Mouse (Mus musculus): ENCODE data around the gene Ddx54. TPM values are rescaled to one million over a fixed set of nuclear protein-coding genes. Genes with fewer than 3 reads are reported as not detected.
A peak's percentile ranks its signal among the peaks of the same experiment; 100 is the strongest.

Gene Ddx54
- 28.2 and 31.2 TPM in 2 replicates for polyA plus RNA-seq (2012; rRNA removed)

DNA sequence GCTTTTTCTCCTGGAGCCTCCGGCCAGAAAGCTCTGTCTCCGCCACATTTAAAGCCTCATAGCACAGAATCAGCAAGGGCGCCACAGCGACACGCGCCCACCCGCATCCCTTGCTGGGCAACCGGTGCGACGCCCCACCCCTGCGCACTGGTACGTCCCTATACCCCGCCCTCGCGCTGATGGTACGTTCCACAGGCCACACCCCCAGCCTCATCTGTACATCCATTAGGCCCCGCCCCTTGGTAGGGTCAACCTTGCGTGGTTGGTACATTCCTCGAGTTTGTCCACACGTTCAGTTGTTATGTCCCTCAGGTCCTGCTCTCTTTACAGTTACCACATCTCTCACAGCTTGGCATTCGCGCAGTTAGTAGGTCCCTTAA, at the start of gene Ddx54, which contains the start of gene Rita1:
TSS of gene Ddx54 (plus strand) at position 298 of the 380 bp plus-strand sequence.
TSS of gene Rita1 (minus strand) at position 148 of the 380 bp plus-strand sequence.
- DNase-seq (ENCODE audit: extremely low spot score in 1 of 2, low spot score in 1 of 2), result peak; percentile 95 to 99

DNA sequence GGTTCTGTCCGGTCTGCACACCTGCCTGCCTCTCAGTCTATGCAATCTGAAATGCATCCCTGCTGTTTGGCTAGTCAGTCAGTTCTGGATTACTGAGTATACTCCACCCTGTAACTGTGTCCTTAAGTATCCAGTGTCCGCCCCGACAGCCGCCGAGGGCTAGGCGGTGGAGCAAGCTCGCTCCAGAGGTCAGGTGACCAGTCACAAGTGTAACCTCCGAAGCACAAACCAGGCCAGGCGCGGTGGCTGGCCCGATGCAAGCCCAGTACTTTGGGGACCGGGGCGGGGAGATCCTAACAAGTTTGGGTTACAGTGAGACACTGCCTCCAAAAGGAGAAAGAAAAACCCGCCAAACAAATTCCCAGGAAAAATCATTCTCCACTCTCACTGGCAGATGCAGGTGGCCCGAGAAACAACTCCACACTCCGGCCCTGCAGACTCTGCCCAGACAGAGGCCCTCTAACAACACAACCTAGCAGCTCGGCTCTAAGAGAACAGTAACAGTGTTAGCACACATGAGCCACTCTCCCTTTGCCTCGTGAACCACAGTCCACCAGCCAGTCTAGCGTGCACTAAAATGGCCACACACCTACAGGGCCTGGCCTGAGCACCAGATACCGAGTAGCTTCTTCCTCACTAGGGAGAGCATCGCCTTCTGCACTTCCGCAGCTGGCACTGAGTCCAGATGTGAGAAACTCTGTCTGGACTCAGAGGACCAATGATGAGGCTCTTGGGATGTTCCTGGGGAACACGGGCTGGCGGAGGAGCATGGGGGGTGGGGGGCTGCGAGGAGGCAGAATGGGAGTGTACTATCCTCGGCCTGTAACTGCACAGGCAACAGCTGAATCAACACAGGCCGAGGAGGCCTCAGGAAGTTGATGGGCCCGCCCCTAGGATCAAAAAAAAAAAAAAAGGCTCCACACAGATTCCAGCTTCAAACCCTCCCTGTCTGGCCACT, 49.3 kb upstream of the Ddx54 start:
- DNase-seq (ENCODE audit: extremely low spot score in 1 of 2, low spot score in 1 of 2), result no peak

DNA sequence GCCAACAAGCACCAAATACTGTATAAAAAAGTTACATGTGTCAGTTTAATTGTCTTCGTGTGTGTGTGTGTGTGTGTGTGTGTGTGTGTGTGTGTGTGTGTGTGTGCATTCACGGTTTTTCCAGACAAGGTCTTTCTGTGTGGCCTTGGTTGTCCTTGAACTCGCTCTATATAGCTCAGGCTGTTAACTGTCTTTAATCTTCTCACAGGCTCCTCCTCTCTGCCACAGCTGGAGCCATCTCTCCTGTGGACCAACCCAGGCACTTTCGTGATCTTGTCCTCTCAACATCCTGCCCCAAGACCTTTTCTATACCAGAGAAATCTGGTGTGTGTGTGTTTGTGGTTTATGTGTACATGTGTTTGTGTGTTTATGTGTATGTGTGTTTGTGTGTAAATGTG, 48.6 kb upstream of the Ddx54 start:
- DNase-seq (ENCODE audit: extremely low spot score in 1 of 2, low spot score in 1 of 2), result no peak

DNA sequence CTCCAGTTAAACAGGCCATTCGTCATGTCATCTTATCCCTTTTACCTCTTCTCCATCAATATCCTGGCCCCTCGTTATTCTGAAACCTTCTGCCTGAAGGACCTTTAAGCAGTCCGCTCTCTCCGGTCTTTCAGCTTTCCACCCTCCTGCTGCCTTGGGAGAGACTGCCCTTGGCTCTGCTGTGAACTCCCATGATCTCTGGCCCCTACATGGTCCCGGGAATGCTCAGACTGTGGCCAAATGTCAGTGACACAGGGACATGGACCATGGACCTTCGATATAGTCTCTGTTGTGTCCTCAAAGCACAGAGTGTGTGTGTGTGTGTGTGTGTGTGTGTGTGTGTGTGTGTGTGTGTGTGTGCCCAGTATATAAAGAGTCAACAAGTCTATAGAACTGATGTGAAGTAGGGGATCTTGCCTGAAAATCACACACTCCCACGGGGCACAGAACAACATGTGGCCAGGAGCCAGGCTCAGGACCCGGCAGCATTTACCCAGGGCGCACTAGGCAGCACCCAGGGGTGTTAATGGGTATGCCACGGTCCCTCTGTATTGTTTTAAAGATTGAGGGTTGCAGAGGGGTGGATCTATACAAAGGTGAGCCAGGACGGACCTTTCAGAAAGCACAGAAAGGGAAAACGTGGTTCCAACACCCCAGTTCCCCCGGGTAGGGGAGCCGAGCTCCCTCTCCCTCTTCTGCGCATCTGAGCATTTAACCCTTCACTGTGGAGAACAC, 47.2 kb upstream of the Ddx54 start:
- DNase-seq (ENCODE audit: extremely low spot score in 1 of 2, low spot score in 1 of 2), result no peak

DNA sequence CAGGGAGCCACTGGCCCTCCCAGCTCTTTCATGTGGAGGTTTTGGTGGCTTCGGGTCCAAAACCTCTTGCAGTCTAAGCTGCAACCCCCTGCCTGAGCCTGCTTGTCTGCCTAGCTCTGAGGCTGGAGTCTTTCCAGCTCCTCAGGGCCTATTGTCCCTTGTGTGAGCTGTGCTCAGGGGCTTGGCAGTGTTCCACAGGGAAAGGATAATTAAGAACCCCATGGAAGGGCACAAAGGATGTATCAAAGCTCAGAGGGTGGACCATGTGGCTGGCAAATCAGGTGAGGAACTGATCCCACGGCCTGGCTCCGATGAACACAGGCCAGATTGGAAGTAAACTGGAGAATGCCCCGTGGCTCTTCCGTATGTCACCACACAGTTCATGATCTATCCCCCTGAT, 46.4 kb upstream of the Ddx54 start:
- DNase-seq (ENCODE audit: extremely low spot score in 1 of 2, low spot score in 1 of 2), result peak in 1 of 2 experiments; percentile 62

DNA sequence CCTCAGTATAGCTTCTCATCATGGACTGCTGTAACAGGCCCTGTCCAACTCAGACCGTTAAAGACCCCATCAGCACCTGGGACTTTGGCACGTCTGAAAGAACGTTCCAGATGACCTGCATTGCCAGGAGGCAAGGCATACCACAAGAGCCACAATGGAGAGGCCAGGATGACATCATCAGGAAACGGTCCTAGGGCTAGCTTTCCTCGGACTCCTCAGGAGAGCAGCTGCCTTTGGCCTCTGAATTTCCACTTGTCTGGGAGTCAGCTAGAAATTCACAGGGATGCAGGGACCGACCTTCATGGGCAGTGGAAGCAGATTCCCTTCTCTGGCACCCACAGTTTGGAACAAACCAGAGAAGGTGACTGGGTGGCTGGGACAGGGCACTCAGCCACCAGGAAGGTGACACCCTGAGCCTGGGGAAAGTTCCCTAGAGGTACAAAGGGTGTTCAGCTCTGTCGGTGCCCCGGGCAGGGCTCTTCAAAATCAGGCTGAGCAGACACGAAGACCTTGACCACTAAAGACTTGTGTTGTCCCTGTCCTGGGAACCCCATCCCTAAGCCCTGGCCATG, 45.8 kb upstream of the Ddx54 start:
- DNase-seq (ENCODE audit: extremely low spot score in 1 of 2, low spot score in 1 of 2), result no peak

DNA sequence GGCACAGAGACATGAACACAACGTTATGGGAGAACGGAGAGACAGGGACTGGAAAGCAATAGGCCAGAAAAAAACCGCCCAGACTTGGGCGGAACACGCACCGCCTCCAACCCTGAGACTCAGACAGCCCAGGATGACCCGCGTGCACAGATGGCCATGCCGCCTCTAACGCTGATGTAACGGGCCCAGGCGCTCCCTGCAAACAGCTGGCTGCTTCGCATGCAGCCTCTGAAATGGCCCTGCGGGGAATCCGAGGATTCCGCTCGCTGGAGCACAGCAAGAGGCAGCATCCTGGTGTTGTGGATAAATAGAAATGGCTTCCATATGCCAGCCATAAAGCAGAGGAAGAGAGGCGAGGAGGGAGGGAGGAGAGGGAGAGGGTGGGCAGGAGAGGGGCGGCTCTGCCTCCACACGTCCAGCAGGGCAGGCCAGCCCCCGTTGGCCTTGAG, 45.3 kb upstream of the Ddx54 start:
- peak in 1 of 2 experiments; percentile 62 for DNase-seq (ENCODE audit: extremely low spot score in 1 of 2, low spot score in 1 of 2)

DNA sequence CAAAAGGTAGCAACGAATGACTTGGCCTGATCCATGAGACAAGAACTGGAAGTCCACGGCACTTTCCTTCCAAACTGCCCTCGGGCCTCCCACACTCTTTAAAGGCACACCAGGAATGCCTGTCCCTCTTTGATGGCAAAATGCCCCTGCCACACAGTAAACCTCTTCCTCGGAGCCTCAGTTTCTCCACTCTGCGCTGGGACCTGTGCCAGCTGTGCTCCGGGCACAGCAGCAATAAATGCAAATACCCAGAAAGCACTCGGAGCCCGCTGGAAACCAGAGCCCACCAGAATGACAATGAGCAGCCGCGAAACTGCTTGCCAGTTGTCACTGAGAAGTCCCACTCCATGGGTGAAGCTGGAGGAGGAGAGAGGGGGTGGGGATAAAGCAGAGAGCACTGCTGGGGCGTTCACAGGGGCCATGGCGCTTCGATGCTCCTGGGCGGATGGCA, 44.8 kb upstream of the Ddx54 start:
- no peak for DNase-seq (ENCODE audit: extremely low spot score in 1 of 2, low spot score in 1 of 2)

DNA sequence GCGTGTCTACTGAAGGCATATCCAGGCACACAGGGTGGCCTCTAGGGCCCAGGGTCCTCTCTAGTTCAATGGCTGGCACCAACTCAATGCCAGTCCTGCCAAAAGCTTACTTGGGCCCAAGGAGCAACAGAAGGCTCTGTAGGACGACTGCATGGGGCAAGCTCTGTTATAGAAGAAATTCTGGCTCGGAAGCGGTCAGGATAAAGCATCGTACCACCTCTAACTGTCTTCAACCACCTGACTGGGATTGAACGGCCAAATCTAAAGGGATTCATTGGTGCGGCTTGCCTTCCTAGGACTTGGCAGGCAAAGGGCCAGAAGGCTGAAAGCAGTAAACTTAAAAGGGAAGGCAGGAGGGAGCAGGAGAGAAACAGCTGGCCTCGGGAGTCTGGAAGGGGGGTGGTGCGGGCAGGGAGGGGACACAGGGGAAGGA, 44.2 kb upstream of the Ddx54 start:
- no peak for DNase-seq (ENCODE audit: extremely low spot score in 1 of 2, low spot score in 1 of 2)

DNA sequence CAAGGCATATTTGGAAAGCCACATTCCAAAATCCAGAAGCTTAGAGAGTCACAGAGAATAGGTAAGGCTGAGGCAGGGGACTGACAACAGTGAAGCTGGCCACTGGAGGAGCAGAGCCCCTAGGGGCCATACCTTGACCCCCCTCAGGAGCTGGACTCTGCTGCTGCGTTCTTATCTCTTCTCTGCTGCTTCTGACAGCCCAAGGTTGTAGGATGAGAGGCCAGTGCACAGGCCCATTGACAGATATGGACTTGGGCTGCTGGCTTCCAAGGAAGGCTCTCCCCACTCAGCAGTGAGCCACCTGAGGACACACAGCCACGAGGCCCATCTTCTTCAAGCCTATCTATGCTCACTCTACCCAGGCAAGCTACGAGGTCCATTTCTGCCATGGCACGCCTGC, 43.6 kb upstream of the Ddx54 start:
- no peak for DNase-seq (ENCODE audit: extremely low spot score in 1 of 2, low spot score in 1 of 2)

DNA sequence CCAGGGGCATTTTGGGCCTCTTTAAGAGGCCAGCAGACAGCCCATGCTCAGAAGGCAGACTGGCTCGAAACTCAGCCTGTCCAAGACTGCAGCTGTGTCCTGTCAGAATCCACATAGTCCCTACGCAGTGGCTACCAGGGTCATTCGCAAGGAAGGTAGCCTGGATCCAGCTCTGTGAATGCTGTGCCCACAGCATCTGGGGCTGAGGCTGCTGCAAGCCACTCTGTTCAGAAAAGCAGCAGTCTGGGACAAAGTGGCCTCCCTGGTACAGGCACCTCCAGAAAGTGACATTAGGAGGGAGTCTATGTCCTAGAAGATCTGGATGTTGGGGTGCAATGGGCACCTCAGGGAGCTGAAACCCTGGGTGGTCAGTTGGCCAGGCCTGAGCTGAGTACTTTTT, 42.7 kb upstream of the Ddx54 start:
- DNase-seq (ENCODE audit: extremely low spot score in 1 of 2, low spot score in 1 of 2), result no peak

DNA sequence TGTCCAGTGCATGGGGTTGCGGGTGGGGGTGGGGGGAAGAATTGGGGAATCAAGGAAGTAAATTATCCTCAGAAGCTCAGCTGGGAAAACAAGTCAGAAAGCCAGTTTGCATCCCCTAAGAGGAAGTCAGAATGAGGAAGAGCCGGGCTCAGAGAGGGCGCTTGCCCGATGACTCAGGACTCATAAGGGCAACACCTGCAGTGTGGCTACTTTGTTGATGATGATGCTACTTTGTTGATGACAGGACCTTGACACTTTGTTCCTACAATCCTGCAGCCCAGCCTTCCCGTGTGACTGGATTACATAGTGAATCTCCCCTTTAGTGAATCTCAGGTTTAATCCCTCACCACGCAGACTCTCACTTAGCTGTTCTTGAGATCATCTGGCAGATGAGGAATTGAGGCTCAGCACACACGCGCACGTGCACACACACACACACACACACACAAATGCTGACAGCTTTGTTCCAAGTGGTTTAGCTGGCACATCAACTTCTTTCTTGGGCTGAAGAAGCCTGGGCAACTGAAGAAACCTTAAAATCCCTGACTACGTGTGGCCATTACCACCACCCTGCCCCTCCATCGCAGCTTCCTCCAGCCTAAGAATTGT, 42.1 kb upstream of the Ddx54 start:
- no peak for DNase-seq (ENCODE audit: extremely low spot score in 1 of 2, low spot score in 1 of 2)

DNA sequence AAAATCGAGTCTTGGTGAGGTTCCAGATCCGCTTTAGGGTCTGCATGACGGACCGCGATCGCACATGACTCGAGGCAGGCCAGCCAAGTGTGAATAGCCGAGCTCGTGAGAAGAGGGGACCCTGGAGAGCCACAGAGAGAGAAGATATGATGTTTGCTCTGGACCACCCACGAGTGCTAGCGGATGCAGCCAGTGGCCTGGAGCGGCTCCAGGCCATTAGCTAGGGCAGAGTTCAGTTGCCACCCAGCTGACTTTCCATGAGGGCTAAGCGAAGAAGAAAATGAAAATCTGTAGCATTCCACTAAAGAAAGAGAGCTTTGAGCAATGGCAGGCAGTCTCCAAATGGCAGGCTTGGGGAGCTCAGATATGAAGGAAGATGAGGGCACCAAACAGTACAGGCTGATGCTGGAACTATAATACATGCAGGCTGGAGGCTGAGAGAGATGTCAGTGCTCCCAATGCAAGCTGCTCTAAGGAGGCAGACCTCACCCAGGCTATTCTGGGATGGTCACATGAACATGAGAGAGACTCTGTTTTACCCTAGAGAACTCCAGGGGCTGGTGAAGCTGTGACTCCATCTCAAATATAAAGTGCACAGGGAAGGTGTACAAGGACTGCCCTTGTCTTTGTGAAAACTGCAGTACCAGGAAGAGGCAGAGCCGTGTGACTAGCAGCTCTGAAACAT, 41.3 kb upstream of the Ddx54 start:
- no peak for DNase-seq (ENCODE audit: extremely low spot score in 1 of 2, low spot score in 1 of 2)

DNA sequence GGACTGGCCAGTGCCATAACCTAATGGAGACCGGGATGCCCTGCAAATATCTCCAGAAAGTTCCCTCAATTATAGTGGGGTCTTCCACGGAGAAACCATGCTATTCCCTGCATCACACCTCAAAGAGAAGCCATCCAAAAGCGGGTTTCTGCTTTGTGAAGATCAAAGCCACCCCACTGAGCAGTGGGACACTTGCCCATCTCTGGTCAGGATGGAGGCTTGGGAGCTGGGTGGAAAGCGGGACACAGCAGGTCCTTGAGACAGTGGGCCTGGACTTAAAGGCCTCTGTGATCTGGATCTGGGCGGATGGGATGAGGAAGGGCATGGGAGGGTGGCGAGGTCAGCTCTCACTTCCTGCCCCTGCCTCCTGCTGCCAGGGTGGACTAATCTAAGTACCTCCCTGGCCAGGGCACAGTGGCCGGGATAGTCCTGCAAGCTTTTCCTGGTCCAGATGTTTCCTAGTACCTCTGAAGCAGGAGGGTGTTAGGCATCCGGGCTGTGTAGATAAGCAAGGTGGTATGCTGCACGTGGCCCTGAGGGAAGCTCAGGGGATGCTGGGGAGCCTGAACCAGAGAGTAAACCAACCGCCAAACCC, 38.0 kb upstream of the Ddx54 start:
- no peak for DNase-seq (ENCODE audit: extremely low spot score in 1 of 2, low spot score in 1 of 2)

DNA sequence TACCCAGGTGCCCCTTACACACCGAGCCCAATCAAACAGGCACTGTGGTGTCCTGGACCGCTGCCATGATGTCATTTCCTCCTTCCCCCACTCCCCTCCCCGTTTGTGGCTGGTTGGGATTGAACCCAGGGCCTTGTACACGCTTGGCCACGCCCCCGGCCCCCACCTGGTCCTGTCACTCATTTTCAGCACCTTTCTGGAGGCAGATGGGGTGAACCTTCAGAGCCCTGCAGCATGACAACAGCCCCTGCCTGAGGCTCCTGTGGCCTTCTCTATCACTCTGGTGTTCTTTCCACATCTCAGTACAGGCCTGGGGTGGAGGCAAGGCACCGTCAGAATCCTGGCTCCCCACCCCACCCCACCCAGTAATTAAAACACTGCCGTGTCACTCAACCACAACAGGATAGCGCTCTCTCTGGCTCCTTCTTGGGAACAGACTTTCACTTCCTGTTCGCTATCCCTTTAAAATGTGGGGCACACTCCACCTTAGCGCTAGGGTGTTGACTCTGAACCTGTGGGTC, 35.7 kb upstream of the Ddx54 start:
- DNase-seq (ENCODE audit: extremely low spot score in 1 of 2, low spot score in 1 of 2), result no peak

DNA sequence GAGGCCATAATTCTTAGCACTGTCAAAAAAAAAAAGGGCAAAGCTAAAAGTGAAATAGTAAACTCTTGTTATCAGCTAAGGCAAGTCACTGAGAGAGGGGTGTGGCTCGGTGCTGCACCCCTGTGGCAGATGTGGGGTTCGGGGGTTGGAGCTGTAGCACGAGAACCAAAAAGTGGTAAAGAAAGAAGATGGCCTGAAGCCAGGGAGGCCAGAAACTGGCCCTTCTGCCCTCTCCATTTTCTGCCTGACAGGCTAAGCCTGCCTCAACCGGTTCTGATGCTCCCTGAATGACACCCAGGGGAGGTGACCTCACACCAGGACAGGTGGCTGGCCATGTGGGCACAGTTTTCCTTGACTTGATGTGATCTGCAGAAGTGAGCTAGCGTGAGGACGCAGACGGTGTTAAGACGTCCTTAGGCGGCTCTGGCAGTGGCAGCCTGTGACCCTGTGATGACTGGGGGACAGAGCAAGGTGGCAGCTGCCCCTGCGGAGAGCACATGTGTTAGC, 34.6 kb upstream of the Ddx54 start:
- DNase-seq (ENCODE audit: extremely low spot score in 1 of 2, low spot score in 1 of 2), result no peak

DNA sequence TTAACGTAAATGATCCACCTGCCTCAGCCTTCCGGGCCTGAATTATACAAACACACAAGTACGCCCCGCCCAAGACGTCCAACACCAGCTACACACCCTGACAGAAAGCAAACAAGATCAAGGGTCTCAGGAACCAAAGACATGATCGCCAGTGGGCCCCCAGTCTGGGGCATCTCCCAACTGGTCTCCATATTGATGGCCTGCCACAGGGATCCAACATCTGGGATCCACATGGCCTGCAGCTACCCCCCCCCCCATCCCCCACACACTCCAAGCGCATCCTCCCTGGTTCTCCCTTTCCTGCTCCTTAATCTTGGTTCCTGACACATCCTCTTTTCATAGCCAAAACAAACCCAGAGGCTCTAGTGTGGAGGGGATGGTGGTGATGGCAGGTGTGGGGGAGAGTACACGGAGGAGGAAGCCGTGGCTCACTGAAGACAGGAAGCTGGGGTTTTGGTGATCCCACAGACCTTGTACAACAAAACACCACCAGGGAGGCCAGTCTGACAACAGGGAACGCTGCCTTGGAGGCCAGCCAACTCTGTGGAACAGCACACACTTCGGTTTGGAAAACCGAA, 33.9 kb upstream of the Ddx54 start:
- no peak for DNase-seq (ENCODE audit: extremely low spot score in 1 of 2, low spot score in 1 of 2)

DNA sequence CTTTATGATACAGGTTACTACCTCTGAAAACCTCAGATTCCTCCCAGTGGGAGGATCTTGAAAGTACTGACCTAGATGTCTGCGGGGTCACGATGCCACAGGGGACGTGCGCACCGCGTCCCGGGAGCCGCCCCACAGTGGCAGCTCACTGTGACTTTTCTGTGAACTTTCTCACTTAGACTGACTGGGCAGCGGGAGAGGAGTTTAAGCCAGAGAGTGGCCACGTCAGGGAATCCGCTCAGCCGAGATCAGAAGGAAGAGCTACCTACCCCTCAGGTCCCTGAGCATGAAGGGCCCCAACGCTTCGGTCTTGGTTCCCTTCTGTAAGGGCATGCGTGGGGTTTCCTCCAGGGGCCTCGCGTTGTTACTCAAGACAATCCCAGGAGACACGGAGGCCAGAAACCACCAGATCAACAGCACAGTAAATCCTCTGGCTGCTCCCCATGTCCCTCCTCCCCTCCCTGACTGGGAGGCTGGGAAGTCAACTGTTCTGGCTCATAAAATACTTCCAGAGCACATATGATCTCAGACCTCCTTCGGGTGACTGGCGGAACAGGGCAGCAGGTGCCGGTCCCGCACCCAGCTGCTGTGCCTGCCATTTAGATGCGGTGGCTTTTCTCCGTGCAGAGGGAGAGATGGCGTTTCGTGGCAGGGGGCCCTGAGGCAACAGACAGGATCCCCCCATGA, 33.2 kb upstream of the Ddx54 start:
- no peak for DNase-seq (ENCODE audit: extremely low spot score in 1 of 2, low spot score in 1 of 2)

Measured in frontal cortex, adult 2 months (tissue).